Mouse (Mus musculus): Measurements from ENCODE around the gene Patl1. TPM values are rescaled to one million over a fixed set of nuclear protein-coding genes. Genes with fewer than 3 reads are reported as not detected.
"Not testable (repeated sequence)": the region's sequence is repeated elsewhere in the genome, so short reads cannot be mapped to it uniquely, and the experiment has no call there.

Patl1 gene
- polyA plus RNA-seq, 1 experiment from 2014 or later, result 21.2 TPM

DNA sequence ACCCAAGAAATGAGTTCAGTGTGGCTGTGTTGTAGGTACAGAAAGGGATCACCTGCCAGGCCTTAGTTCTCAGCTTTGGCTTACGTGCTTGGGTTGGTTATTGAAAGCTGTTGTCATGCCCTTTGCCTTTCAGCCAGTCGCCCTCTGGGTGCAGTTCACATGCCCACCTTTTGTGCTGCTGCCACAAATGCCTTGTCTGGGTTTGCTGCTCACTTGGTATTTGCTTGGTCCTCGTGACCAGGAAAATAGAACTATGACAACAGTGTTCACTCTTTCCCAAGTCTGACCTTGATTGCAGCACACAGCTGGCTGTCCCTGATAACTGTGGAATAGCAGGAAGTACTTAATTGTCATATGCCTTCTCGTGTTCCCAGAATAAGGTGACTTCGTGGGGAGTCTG, 65.2 kb downstream of the Patl1 start:
- Histone ChIP-seq H3K4me2 (ENCODE audit: low read length) (no peak overlapping the region), H3K4me3 (ENCODE audit: control insufficient read depth in 1 of 2, insufficient read depth in 1 of 2, low read depth in 1 of 2, low read length in 2 of 2) (no peak overlapping the region), H3K9me3 (ENCODE audit: control insufficient read depth, low read length) (no peaks in the 10 kb centered on the region), H3K27ac (replicated peaks in 1 of 2; ENCODE audit: control insufficient read depth in 1 of 2, insufficient read depth in 1 of 2, low read depth in 2 of 2, low read length in 2 of 2) (peak overlapping the region; percentile 64 to 72), H3K36me3 (ENCODE audit: control insufficient read depth, insufficient read depth, low read length) (peaks cover 99% of the 10 kb centered on the region), H3K4me1 (ENCODE audit: control insufficient read depth in 2 of 2, insufficient read depth in 2 of 2, low read length in 2 of 2) (peaks cover 17 to 35% of the 10 kb centered on the region in 2 experiments), H3K27me3 (ENCODE audit: control insufficient read depth, insufficient read depth, low read length) (no peaks in the 10 kb centered on the region), H3K9ac (ENCODE audit: low read length) (peak overlapping the region; percentile 16; the same call in 1 of the 2 replicates)
- ATAC-seq (ENCODE audit: insufficient number of reproducible peaks, insufficient read depth, low FRiP score, low read depth), result no peak
- 48% methylated on average over 5 of the region's 5 CpGs for WGBS

- H3K9ac ChIP-seq (ENCODE audit: low read length), result no peak overlapping the region
- WGBS, result 86% methylated on average over 4 of the region's 4 CpGs
- peaks cover 99% of the 10 kb centered on the region for H3K36me3 ChIP-seq (ENCODE audit: control insufficient read depth, insufficient read depth, low read length)
- H3K4me1 ChIP-seq (ENCODE audit: control insufficient read depth in 2 of 2, insufficient read depth in 2 of 2, low read length in 2 of 2), result peaks cover 12 to 21% of the 10 kb centered on the region in 2 experiments
- H3K4me3 ChIP-seq (ENCODE audit: control insufficient read depth in 1 of 2, insufficient read depth in 1 of 2, low read depth in 1 of 2, low read length in 2 of 2), result no peak overlapping the region
- H3K4me2 ChIP-seq (ENCODE audit: low read length), result no peak overlapping the region
- H3K27me3 ChIP-seq (ENCODE audit: control insufficient read depth, insufficient read depth, low read length), result no peaks in the 10 kb centered on the region
- H3K27ac ChIP-seq (replicated peaks in 1 of 2; ENCODE audit: control insufficient read depth in 1 of 2, insufficient read depth in 1 of 2, low read depth in 2 of 2, low read length in 2 of 2), result no peak overlapping the region
- H3K9me3 ChIP-seq (ENCODE audit: control insufficient read depth, low read length), result no peaks in the 10 kb centered on the region
- no peak for ATAC-seq (ENCODE audit: insufficient number of reproducible peaks, insufficient read depth, low FRiP score, low read depth)
Observed at GRCm38 (mm10) chr19:11980471-11980870, 68.3 kb downstream of the Patl1 start.

DNA sequence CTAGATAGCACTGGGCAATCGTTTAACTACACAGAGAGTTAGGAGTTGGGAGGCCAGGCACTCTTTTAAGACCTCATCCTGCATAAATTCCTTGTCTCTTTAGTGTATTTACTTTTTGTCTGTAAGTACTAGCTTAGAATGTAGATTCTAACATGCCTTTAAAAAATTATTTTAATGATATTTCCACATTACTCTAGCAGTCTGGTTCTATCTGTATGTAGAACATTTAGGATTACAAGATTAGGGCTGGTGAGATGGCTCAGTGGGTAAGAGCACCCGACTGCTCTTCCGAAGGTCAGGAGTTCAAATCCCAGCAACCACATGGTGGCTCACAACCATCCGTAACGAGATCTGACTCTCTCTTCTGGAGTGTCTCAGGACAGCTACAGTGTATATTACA, 72.4 kb downstream of the Patl1 start:
- peaks cover 99% of the 10 kb centered on the region for H3K36me3 ChIP-seq (ENCODE audit: control insufficient read depth, insufficient read depth, low read length)
- not testable (repeated sequence) for ATAC-seq (ENCODE audit: insufficient number of reproducible peaks, insufficient read depth, low FRiP score, low read depth); H3K4me3 ChIP-seq (ENCODE audit: control insufficient read depth in 1 of 2, insufficient read depth in 1 of 2, low read depth in 1 of 2, low read length in 2 of 2)

GRCm38 (mm10) chr19:11987841-11988240, 75.6 kb downstream of the Patl1 start:
- no peak overlapping the region for H3K9ac ChIP-seq (ENCODE audit: low read length)
- no peak for ATAC-seq (ENCODE audit: insufficient number of reproducible peaks, insufficient read depth, low FRiP score, low read depth)
- WGBS, result 83% methylated on average over 3 of the region's 3 CpGs
- no peaks in the 10 kb centered on the region for H3K9me3 ChIP-seq (ENCODE audit: control insufficient read depth, low read length)
- no peaks in the 10 kb centered on the region for H3K4me1 ChIP-seq (ENCODE audit: control insufficient read depth in 2 of 2, insufficient read depth in 2 of 2, low read length in 2 of 2)
- H3K27ac ChIP-seq (replicated peaks in 1 of 2; ENCODE audit: control insufficient read depth in 1 of 2, insufficient read depth in 1 of 2, low read depth in 2 of 2, low read length in 2 of 2), result no peak overlapping the region
- no peak overlapping the region for H3K4me3 ChIP-seq (ENCODE audit: control insufficient read depth in 1 of 2, insufficient read depth in 1 of 2, low read depth in 1 of 2, low read length in 2 of 2)
- H3K4me2 ChIP-seq (ENCODE audit: low read length), result no peak overlapping the region
- no peaks in the 10 kb centered on the region for H3K27me3 ChIP-seq (ENCODE audit: control insufficient read depth, insufficient read depth, low read length)
- peaks cover 100% of the 10 kb centered on the region for H3K36me3 ChIP-seq (ENCODE audit: control insufficient read depth, insufficient read depth, low read length)

More for the DNA sequence above, 72.4 kb downstream of the Patl1 start:
- H3K27ac ChIP-seq (replicated peaks in 1 of 2; ENCODE audit: control insufficient read depth in 1 of 2, insufficient read depth in 1 of 2, low read depth in 2 of 2, low read length in 2 of 2); H3K4me1 ChIP-seq (ENCODE audit: control insufficient read depth in 2 of 2, insufficient read depth in 2 of 2, low read length in 2 of 2); H3K27me3 ChIP-seq (ENCODE audit: control insufficient read depth, insufficient read depth, low read length); H3K4me2 ChIP-seq (ENCODE audit: low read length); H3K9ac ChIP-seq (ENCODE audit: low read length); H3K9me3 ChIP-seq (ENCODE audit: control insufficient read depth, low read length): not testable (repeated sequence)
- WGBS, result 86% methylated on average over 5 of the region's 5 CpGs

DNA sequence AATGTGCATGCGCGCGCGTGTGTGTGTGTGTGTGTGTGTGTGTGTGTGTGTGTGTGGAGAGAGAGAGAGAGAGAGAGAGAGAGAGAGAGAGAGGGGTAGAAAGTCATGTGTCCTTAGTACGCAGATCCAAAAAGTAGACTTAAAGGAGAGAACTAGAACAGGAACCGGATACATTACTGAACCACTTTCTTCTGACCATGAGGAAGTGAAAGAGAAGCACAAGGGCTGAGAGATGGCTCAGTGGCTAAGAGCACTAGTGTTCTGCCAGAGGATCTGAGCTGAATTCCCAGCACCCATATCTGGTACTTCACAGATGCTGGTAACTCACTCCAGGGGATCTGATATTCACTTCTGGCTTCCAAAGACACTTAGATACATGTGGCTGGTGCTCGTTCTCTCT, 77.1 kb downstream of the Patl1 start:
- no peaks in the 10 kb centered on the region for H3K9me3 ChIP-seq (ENCODE audit: control insufficient read depth, low read length)
- H3K4me1 ChIP-seq (ENCODE audit: control insufficient read depth in 2 of 2, insufficient read depth in 2 of 2, low read length in 2 of 2), result no peaks in the 10 kb centered on the region
- no peak for ATAC-seq (ENCODE audit: insufficient number of reproducible peaks, insufficient read depth, low FRiP score, low read depth)
- H3K36me3 ChIP-seq (ENCODE audit: control insufficient read depth, insufficient read depth, low read length), result peaks cover 100% of the 10 kb centered on the region
- no peak overlapping the region for H3K27ac ChIP-seq (replicated peaks in 1 of 2; ENCODE audit: control insufficient read depth in 1 of 2, insufficient read depth in 1 of 2, low read depth in 2 of 2, low read length in 2 of 2)
- no peak overlapping the region for H3K9ac ChIP-seq (ENCODE audit: low read length)
- 95% methylated on average over 7 of the region's 7 CpGs for WGBS
- no peak overlapping the region for H3K4me2 ChIP-seq (ENCODE audit: low read length)
- H3K27me3 ChIP-seq (ENCODE audit: control insufficient read depth, insufficient read depth, low read length), result no peaks in the 10 kb centered on the region
- no peak overlapping the region for H3K4me3 ChIP-seq (ENCODE audit: control insufficient read depth in 1 of 2, insufficient read depth in 1 of 2, low read depth in 1 of 2, low read length in 2 of 2)

GRCm38 (mm10) chr19:11992034-11992433, 79.8 kb downstream of the Patl1 start:
- Histone ChIP-seq H3K9me3 (ENCODE audit: control insufficient read depth, low read length) (no peaks in the 10 kb centered on the region), H3K36me3 (ENCODE audit: control insufficient read depth, insufficient read depth, low read length) (peaks cover 86% of the 10 kb centered on the region), H3K9ac (ENCODE audit: low read length) (no peak overlapping the region), H3K27ac (replicated peaks in 1 of 2; ENCODE audit: control insufficient read depth in 1 of 2, insufficient read depth in 1 of 2, low read depth in 2 of 2, low read length in 2 of 2) (no peak overlapping the region), H3K4me3 (ENCODE audit: control insufficient read depth in 1 of 2, insufficient read depth in 1 of 2, low read depth in 1 of 2, low read length in 2 of 2) (no peak overlapping the region), H3K4me1 (ENCODE audit: control insufficient read depth in 2 of 2, insufficient read depth in 2 of 2, low read length in 2 of 2) (peaks cover 4 to 8% of the 10 kb centered on the region in 2 experiments; a peak in 2 of 4 replicates), H3K27me3 (ENCODE audit: control insufficient read depth, insufficient read depth, low read length) (no peaks in the 10 kb centered on the region), H3K4me2 (ENCODE audit: low read length) (no peak overlapping the region)
- no peak for ATAC-seq (ENCODE audit: insufficient number of reproducible peaks, insufficient read depth, low FRiP score, low read depth)
- whole genome bisulfite sequencing, result 90% methylated on average over 9 of the region's 9 CpGs

- no peaks in the 10 kb centered on the region for H3K27me3 ChIP-seq (ENCODE audit: control insufficient read depth, insufficient read depth, low read length)
- H3K9ac ChIP-seq (ENCODE audit: low read length), result no peak overlapping the region
- no peak overlapping the region for H3K4me3 ChIP-seq (ENCODE audit: control insufficient read depth in 1 of 2, insufficient read depth in 1 of 2, low read depth in 1 of 2, low read length in 2 of 2)
- H3K36me3 ChIP-seq (ENCODE audit: control insufficient read depth, insufficient read depth, low read length), result peaks cover 81% of the 10 kb centered on the region
- H3K4me2 ChIP-seq (ENCODE audit: low read length), result no peak overlapping the region
- H3K9me3 ChIP-seq (ENCODE audit: control insufficient read depth, low read length), result no peaks in the 10 kb centered on the region
- ATAC-seq (ENCODE audit: insufficient number of reproducible peaks, insufficient read depth, low FRiP score, low read depth), result no peak
- WGBS, result 82% methylated on average over 10 of the region's 10 CpGs
- H3K4me1 ChIP-seq (ENCODE audit: control insufficient read depth in 2 of 2, insufficient read depth in 2 of 2, low read length in 2 of 2), result peaks cover 4 to 8% of the 10 kb centered on the region in 2 experiments; a peak in 2 of 4 replicates
- H3K27ac ChIP-seq (replicated peaks in 1 of 2; ENCODE audit: control insufficient read depth in 1 of 2, insufficient read depth in 1 of 2, low read depth in 2 of 2, low read length in 2 of 2), result no peak overlapping the region
Observed at GRCm38 (mm10) chr19:11992441-11993029, 80.3 kb downstream of the Patl1 start.

Data from heart, embryonic 14.5 days (tissue).